Comparison of ENCODE assay signal across 9 mouse cellular contexts in genomic region chr17:35434836-35435235, GRCm38 (mm10). TPM values are rescaled to one million over a fixed set of nuclear protein-coding genes. Genes with fewer than 3 reads are reported as not detected.
DNase-seq lines count a peak whose midpoint lies in the region; ATAC-seq and TF ChIP-seq lines count a peak whose summit lies in the region.
"Not testable (repeated sequence)": the region's sequence is repeated elsewhere in the genome, so short reads cannot be mapped to it uniquely, and the experiment has no call there.
"Had no signal": no experiment of that assay in that cellular context is flagged by ENCODE, and none has a peak within 500 bp of the region (broad histone marks: within the 10 kb centered on the region; RNA-seq: fewer than 3 reads in every experiment).

No protein-coding gene starts in this region.

- not testable (repeated sequence) for H3K4me3 ChIP-seq in E14TG2a.4 (replicated peaks; ENCODE audit: low read length); bone marrow macrophage, adult 2 months (ENCODE audit: insufficient read depth, low read length); embryonic facial prominence, embryonic 11.5 days (ENCODE audit: low read depth, low read length); hindbrain, embryonic 14.5 days (replicated peaks; ENCODE audit: low read length); limb, embryonic 10.5 days; midbrain, embryonic 10.5 days

- not testable (repeated sequence) for TF ChIP-seq POLR2A in bone marrow macrophage, adult 2 months (IDR thresholded peaks at IDR 0.05; ENCODE audit: borderline replicate concordance, low read depth, low read length)

- not testable (repeated sequence) for H3K36me3 ChIP-seq in E14TG2a.4 (ENCODE audit: insufficient read depth, low read length); embryonic facial prominence, embryonic 11.5 days (replicated peaks; ENCODE audit: control insufficient read depth, insufficient read depth, low read depth, low read length); hindbrain, embryonic 14.5 days (replicated peaks; ENCODE audit: control insufficient read depth, insufficient read depth); limb, embryonic 10.5 days; midbrain, embryonic 10.5 days

- peak; percentile 99 for TF ChIP-seq CTCF in E14TG2a.4 (conservative IDR thresholded peaks at IDR 0.05; ENCODE audit: low read length)
- peak; percentile 89 for TF ChIP-seq CTCF in bone marrow macrophage, adult 2 months (IDR thresholded peaks at IDR 0.05; ENCODE audit: low read depth, low read length)

- peaks cover 12% of the 10 kb centered on the region for H3K4me1 ChIP-seq in E14TG2a.4 (replicated peaks; ENCODE audit: low read depth, low read length)
- H3K4me1 ChIP-seq in bone marrow macrophage, adult 2 months (ENCODE audit: control insufficient read depth, insufficient read depth, low read length); embryonic facial prominence, embryonic 11.5 days (ENCODE audit: control insufficient read depth, insufficient read depth, low read length); hindbrain, embryonic 14.5 days (replicated peaks; ENCODE audit: control insufficient read depth, insufficient read depth, low read length); limb, embryonic 10.5 days: not testable (repeated sequence)
- peaks cover 11% of the 10 kb centered on the region for H3K4me1 ChIP-seq in midbrain, embryonic 10.5 days

- ATAC-seq in embryonic facial prominence, embryonic 11.5 days (replicated peaks; ENCODE audit: insufficient number of reproducible peaks, low FRiP score, low TSS enrichment, low read depth); hindbrain, embryonic 14.5 days (ENCODE audit: low FRiP score): not testable (repeated sequence)

- H3K27me3 ChIP-seq in E14TG2a.4 (ENCODE audit: insufficient read depth, low read length): peaks cover 40% of the 10 kb centered on the region
- H3K27me3 ChIP-seq in embryonic facial prominence, embryonic 11.5 days (ENCODE audit: control insufficient read depth, insufficient read depth, low read length); hindbrain, embryonic 14.5 days (ENCODE audit: control insufficient read depth, insufficient read depth, low read length): not testable (repeated sequence)
- peaks cover 16% of the 10 kb centered on the region for H3K27me3 ChIP-seq in limb, embryonic 10.5 days (ENCODE audit: low read depth, poor library complexity, severe bottlenecking)
- peaks cover 28% of the 10 kb centered on the region for H3K27me3 ChIP-seq in midbrain, embryonic 10.5 days (ENCODE audit: low read depth, poor library complexity, severe bottlenecking)

- H3K27ac ChIP-seq in bone marrow macrophage, adult 2 months (ENCODE audit: insufficient read depth, low read depth, low read length); embryonic facial prominence, embryonic 11.5 days (replicated peaks; ENCODE audit: low read depth, low read length); hindbrain, embryonic 14.5 days; limb, embryonic 10.5 days; midbrain, embryonic 10.5 days (replicated peaks): not testable (repeated sequence)

- WGBS in embryonic facial prominence, embryonic 11.5 days: 7% methylated on average over 8 of the region's 8 CpGs
- WGBS in hindbrain, embryonic 14.5 days: 10% methylated on average over 8 of the region's 8 CpGs
- WGBS in limb, embryonic 10.5 days: 8% methylated on average over 8 of the region's 8 CpGs
- 8% methylated on average over 8 of the region's 8 CpGs for whole genome bisulfite sequencing in midbrain, embryonic 10.5 days

- H3K9ac ChIP-seq in embryonic facial prominence, embryonic 11.5 days (replicated peaks; ENCODE audit: low read length); hindbrain, embryonic 14.5 days: not testable (repeated sequence)

- peak; percentile 70 for DNase-seq in embryonic facial prominence, embryonic 11.5 days (ENCODE audit: low spot score)
- DNase-seq in hindbrain, embryonic 14.5 days (ENCODE audit: low spot score): peak; percentile 68
- DNase-seq in limb, embryonic 10.5 days (ENCODE audit: low spot score): peak; percentile 81
- DNase-seq in midbrain, embryonic 10.5 days (ENCODE audit: low spot score): peak; percentile 63
- DNase-seq in right cerebral cortex, postnatal 4 days: peak; percentile 79
- peak; percentile 69 for DNase-seq in thymus, postnatal 4 days

- H3K4me2 ChIP-seq in embryonic facial prominence, embryonic 11.5 days (ENCODE audit: low read depth, low read length); hindbrain, embryonic 14.5 days (replicated peaks): not testable (repeated sequence)

- peaks cover 21% of the 10 kb centered on the region for H3K9me3 ChIP-seq in E14TG2a.4 (ENCODE audit: low read length)
- not testable (repeated sequence) for H3K9me3 ChIP-seq in embryonic facial prominence, embryonic 11.5 days (replicated peaks; ENCODE audit: control insufficient read depth, low read length); hindbrain, embryonic 14.5 days (ENCODE audit: control insufficient read depth, low read length); limb, embryonic 10.5 days (replicated peaks); midbrain, embryonic 10.5 days (replicated peaks)

RNA-seq across cellular contexts. Expression of gene H2-Q7, which starts 4.1 kb away (rescaled TPM):
- 15.8 and 18.3 TPM in 2 replicates for polyA plus RNA-seq in bone marrow macrophage, adult 2 months (2012; ENCODE audit: insufficient read depth, insufficient read length, missing spikeins)
- polyA plus RNA-seq in embryonic facial prominence, embryonic 11.5 days (2014; fragmentation: Nextera tagmentation; extraction: Ambion mirVana): 8.4 and 8.8 TPM in 2 replicates
- 2.8 and 2.9 TPM in 2 replicates for polyA plus RNA-seq in hindbrain, embryonic 14.5 days (2014; fragmentation: Nextera tagmentation; extraction: Ambion mirVana)
- polyA plus RNA-seq in limb, embryonic 10.5 days (2016; fragmentation: Nextera tagmentation; extraction: Ambion mirVana): 24.7 and 28.4 TPM in 2 replicates
- 16.0 and 17.5 TPM in 2 replicates for polyA plus RNA-seq in midbrain, embryonic 10.5 days (2016; fragmentation: Nextera tagmentation; extraction: Ambion mirVana)

RNA-seq across cellular contexts. Expression of gene H2-Q6, which starts 10.2 kb away (rescaled TPM):
- polyA plus RNA-seq in bone marrow macrophage, adult 2 months (2012; ENCODE audit: insufficient read depth, insufficient read length, missing spikeins): 3.0 and 3.4 TPM in 2 replicates
- 0.74 and 1.0 TPM in 2 replicates for polyA plus RNA-seq in embryonic facial prominence, embryonic 11.5 days (2014; fragmentation: Nextera tagmentation; extraction: Ambion mirVana)
- 0.44 and 0.71 TPM in 2 replicates for polyA plus RNA-seq in hindbrain, embryonic 14.5 days (2014; fragmentation: Nextera tagmentation; extraction: Ambion mirVana)
- 2.6 and 3.8 TPM in 2 replicates for polyA plus RNA-seq in limb, embryonic 10.5 days (2016; fragmentation: Nextera tagmentation; extraction: Ambion mirVana)
- polyA plus RNA-seq in midbrain, embryonic 10.5 days (2016; fragmentation: Nextera tagmentation; extraction: Ambion mirVana): 1.5 and 1.9 TPM in 2 replicates
- polyA plus RNA-seq: C2C12 had no signal

RNA-seq across cellular contexts. Expression of gene H2-Q10, which starts 35.1 kb away (rescaled TPM):
- polyA plus RNA-seq in bone marrow macrophage, adult 2 months (2012; ENCODE audit: insufficient read depth, insufficient read length, missing spikeins): 5.8 TPM in 2 replicates
- polyA plus RNA-seq in embryonic facial prominence, embryonic 11.5 days (2014; fragmentation: Nextera tagmentation; extraction: Ambion mirVana): 0.18 TPM in 2 replicates
- not detected in 2 replicates for polyA plus RNA-seq in hindbrain, embryonic 14.5 days (2014; fragmentation: Nextera tagmentation; extraction: Ambion mirVana)
- 0.51 and 0.53 TPM in 2 replicates for polyA plus RNA-seq in limb, embryonic 10.5 days (2016; fragmentation: Nextera tagmentation; extraction: Ambion mirVana)
- polyA plus RNA-seq in midbrain, embryonic 10.5 days (2016; fragmentation: Nextera tagmentation; extraction: Ambion mirVana): 0.22 and 0.27 TPM in 2 replicates

RNA-seq across cellular contexts. Expression of gene H2-Q4, which starts 55.4 kb away (rescaled TPM):
- polyA plus RNA-seq in bone marrow macrophage, adult 2 months (2012; ENCODE audit: insufficient read depth, insufficient read length, missing spikeins): 87.8 and 102 TPM in 2 replicates
- 1.0 and 1.1 TPM in 2 replicates for polyA plus RNA-seq in embryonic facial prominence, embryonic 11.5 days (2014; fragmentation: Nextera tagmentation; extraction: Ambion mirVana)
- polyA plus RNA-seq in hindbrain, embryonic 14.5 days (2014; fragmentation: Nextera tagmentation; extraction: Ambion mirVana): 0.59 and 0.74 TPM in 2 replicates
- polyA plus RNA-seq in limb, embryonic 10.5 days (2016; fragmentation: Nextera tagmentation; extraction: Ambion mirVana): 2.2 and 3.6 TPM in 2 replicates
- polyA plus RNA-seq in midbrain, embryonic 10.5 days (2016; fragmentation: Nextera tagmentation; extraction: Ambion mirVana): 2.9 and 3.1 TPM in 2 replicates
